Mouse (Mus musculus) urinary bladder, postnatal 14 days (tissue): Measurements from ENCODE around the gene Col4a1.

Experiments used
- DNase-seq: peaks from one replicate; pipeline ENCODE4 v3.0.0; 2021; ENCODE audit warnings: low spot score

Col4a1 gene

DNA sequence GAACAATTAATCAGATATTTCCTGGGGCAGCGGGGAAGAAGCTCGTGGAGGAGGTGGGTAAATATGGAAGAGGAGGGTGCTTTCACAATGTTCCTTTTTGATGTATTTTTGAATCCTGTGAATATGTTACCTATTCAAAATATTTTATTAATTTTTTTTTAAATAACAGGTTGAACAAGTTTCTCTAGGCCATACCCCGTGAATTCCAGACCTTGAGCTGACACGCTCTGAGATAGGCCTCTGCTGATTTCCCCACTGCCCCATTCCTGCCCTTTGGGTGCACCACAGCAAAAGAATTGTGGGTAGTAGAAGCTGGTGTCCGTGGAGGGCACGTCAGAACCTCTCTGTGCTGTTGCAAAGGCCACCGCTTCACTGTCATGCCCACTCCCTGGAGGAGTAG, 136.2 kb downstream of the Col4a1 start:
- peak; percentile 48 for DNase-seq

DNA sequence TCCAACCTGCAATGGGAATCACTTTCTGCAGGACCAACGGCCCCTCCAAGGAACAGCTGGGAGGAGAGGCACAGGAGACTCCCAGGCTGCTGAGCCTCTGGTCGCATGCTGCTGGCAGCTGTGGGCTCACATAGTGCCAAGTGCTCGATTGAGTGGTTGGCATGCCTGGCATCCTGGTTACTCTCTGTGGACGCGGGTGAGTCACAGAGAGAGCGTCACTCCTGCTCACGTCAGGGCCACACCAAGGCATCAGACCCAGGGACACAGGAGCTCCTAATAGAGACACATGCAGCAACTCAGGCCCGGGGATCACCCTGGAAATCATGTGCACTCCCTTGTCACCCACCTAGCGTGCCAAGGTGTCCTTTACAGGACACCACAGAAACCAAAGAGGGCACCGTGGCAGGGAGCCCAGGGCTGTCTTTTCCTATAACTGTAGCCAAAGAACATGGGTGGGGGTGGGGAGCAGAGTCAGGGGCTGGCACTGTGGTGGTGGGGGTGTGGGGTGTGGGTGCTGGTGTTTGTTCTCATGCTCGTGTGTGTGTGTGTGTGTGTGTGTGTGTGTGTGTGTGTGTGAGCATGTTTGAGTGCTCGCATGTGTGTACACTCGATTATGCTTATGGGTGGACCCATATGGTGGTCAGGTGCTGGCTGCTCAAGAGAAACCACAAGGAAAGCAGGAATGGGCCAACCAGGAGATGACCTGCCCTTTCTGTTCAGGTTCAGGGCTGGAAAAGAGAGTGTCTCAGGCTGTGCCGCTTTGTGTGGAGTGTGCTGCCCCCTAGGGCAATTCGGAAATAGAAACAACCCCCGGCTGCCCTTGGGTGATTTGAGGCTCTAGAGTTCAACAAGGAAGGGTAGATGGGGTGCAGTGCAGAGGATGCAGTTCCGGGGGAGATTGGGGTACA, 139.1 kb downstream of the Col4a1 start:
- DNase-seq = peak; percentile 64

DNA sequence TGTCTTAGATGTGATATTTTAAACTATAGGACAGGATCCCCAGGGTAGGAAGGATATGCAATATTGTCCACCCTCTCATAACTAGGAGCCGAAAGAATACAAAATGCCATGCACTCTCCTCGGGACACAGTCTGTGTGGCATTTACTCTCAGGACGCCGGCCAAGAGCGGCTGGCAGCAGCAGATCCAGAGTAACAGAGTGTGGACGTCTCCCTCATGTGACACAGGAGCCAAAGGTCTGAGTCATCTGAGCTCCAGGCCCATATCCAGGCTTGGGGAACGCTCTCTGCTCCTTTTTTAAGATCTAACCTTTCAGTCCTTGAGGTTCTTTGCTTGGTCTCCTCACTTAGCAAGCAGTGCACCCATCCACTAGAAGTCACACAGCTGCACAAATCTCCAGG, 141.1 kb downstream of the Col4a1 start:
- DNase-seq = peak; percentile 50

DNA sequence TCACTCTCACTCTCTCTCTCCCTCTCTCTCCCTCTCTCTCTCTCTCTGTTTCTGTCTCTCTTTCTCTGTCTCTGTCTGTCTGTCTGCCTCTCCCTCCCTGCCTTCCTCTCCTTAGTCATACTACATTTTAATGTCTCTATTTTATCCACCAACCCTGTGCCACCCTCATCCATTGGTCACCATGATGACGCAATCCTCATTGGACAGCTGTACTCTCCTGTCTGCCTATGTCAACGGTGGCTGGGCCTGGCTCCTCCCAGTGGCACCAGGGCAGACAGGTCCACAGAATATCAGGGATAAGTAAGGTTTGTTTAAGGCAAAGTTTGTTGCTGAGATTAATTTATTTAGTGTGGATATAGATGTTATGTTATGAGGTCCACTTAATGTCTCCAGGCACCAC, 143.2 kb downstream of the Col4a1 start:
- DNase-seq = no peak

DNA sequence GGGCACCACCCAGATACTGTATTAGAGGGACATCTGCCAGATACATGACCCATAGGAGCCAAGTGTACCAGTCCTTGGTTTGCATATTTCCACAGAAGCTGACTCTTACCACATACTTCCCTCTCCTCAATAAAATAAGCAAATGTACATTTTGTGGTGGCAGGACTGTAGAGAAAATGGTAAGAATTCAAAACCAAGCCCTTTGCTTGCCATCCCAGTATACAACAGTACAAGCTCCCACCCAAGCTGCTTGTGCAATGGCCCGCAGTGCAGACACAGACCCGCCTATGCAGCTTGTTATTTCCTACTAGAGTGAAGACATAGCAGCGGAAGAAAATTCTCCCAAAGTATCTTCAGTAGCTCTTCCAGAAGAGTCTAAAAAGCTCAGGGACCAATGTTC, 143.8 kb downstream of the Col4a1 start:
- DNase-seq = no peak

DNA sequence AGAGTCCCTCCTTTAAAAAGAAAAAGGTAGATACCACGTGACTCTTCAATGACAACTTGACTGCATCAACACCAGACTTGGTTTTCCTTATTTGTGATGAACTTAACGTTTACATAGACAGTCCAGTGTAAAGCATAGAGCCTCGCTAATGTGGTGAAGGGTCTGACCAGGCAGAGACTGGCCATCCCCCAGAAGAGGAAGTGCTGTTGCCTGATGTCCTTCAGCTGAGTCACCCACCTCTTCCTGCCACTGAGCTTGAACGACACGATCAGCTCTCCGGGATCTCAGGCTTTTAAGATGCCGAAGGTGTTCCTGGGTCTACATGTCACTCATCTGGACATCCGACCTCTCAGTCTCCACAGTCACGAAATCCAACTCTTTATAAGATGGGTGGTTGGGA, 144.7 kb downstream of the Col4a1 start:
- no peak for DNase-seq

DNA sequence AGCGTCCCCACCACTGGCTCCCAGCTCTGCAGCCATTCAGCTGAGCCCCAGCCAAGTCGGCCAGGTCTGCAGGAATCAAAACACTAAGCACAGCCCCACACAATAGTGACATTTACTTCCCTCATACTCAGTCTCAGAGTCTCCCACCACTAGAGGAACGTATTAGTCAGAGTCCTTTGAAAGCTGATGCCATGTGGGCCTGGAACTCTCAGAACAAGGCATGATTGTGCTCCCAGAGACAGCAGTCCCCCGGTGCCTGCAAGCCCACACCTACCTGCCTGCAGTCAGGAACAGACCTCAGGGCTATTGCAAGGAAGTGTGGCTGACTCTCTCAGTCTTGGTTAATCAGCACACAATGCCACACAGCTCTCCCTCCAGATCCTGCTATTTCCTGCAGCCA, 147.0 kb downstream of the Col4a1 start:
- DNase-seq = no peak

DNA sequence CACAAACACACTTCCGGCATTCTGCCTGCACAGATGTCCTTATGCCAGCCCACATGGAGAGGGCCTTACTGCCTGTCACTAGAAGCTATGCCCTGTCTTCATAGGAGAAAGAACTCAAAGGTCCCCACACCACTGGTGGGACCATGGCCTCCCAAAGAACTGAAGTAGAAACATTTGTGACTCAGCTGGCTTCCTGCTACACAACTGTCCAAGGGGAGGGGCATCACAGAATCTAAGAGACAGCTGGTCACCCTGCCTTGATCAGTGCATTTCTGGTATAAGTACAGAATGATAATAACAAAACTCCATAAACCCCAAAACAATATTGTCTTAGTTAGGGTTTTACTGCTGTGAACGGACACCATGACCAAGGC, 156.3 kb downstream of the Col4a1 start:
- no peak for DNase-seq

DNA sequence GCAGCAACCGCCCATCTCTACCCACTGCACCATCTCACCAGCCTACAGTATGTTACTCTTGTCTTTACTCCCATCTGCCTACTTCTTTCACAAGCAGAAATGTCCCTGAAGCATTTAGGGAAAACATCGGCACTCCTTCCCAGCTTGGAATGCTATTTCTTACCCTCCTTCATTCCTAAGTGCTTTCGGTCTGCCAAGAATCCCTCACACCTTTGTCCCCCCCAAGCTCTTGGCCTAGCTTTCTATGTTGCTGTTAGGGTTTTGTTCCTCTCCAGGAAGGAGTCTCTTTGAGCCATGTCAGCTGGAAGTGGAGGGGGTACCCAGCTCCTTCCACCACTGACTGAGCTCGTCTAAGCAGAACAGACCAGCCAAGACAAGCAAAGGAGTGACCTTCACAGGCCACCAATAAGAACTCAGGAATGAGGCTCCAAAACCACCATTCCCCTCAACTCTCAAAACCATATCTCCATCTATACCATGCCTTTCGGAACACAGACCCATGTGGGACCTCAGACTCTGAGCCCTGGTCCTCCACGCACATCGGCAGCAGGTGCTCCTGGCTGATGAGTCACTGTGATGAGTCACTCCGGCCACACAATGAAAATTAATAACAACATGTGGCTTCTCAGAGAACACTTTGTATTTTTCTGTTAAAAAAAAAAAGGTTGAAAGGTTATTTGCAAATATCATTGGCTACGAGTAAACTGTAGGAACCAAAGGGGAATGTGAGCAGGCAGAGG, 156.9 kb downstream of the Col4a1 start:
- DNase-seq = peak; percentile 51

DNA sequence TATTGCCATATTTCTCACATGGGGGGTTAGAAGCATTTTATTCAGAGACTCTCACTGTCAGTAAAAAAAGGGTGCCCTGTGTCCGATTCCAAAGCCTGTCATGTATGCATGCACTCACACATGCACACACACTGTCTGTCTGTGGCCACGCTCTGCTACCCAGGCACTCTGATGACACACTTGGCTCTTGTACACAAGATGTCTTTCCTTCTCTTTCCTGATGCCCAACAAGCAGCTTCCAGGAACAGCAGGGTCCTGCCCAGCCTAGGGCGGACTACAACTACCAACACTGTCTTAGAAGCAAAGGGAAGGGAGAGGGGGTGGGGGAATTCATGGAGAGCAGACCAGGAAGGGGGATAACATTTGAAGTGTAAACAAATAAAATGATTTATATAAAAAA, 162.4 kb downstream of the Col4a1 start:
- no peak for DNase-seq

DNA sequence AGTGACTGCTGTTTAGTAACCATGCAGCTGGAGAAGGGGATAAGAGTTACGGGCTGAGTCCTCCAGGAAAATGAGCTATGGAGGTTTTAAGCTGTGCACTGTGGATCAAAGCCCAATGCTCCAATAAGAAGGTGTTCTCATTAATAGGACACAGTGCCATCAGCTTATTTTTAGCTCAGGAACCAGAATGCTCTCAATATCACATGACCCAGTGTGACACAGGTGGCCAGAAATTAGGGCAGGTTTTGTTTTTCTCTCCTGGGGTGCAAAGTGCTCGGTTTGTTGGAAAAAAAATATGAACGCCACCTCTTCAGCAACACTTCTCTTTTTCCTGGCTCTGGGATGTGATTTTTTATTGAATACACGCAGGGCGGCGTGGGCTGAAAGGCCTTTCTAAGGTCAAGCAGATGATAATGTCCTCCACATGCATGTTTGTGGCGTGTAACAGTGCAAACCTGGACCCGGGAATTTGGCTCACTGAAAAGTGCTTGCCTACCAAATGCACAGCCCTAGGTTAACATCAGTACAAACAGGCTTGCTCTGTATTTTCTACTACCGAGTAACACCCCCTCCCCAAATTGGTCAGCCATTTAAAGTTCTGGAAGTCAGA, 163.3 kb downstream of the Col4a1 start:
- no peak for DNase-seq

DNA sequence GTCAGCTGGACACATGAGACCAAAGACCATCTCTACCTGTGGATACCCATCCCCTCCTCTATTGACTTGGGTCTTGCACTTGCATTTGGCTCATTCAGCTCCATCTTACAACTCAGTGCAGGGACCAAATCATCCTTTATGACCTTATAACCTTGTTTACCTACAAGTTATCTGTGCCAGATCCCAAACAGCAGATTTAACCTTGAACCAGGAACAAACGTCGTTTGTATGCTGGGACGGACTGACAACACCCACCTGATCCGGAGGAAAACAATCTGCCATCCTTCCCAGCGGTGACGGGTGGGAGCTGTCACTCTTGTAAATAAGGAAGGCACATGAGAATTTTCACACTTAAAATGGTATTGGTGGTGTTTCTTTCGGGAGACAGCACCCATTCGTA, 163.8 kb downstream of the Col4a1 start:
- no peak for DNase-seq
